Mouse (Mus musculus): ENCODE data around the gene Zbtb21. TPM values are rescaled to one million over a fixed set of nuclear protein-coding genes. Genes with fewer than 3 reads are reported as not detected.
"Not testable (repeated sequence)": the region's sequence is repeated elsewhere in the genome, so short reads cannot be mapped to it uniquely, and the experiment has no call there.

Zbtb21 gene
- polyA plus RNA-seq, 1 experiment = 13.8 TPM

GRCm38 (mm10) chr16:97950061-97950460 lies 12.4 kb downstream of the Zbtb21 start:
- H3K4me3 ChIP-seq (ENCODE audit: insufficient read depth, low read length) = no peak overlapping the region
- peaks cover 16% of the 10 kb centered on the region for H3K4me1 ChIP-seq (ENCODE audit: control insufficient read depth, insufficient read depth, low read length)
- TF ChIP-seq POLR2A (IDR thresholded peaks at IDR 0.05; ENCODE audit: borderline replicate concordance, low read depth, low read length) (no peak), CTCF (IDR thresholded peaks at IDR 0.05; ENCODE audit: low read depth, low read length) (no peak)
- no peak overlapping the region for H3K27ac ChIP-seq (ENCODE audit: insufficient read depth, low read depth, low read length)

- Histone ChIP-seq H3K4me1 (ENCODE audit: control insufficient read depth, insufficient read depth, low read length) (peaks cover 8% of the 10 kb centered on the region; the same call in 1 of the 2 replicates), H3K27ac (ENCODE audit: insufficient read depth, low read depth, low read length) (no peak overlapping the region), H3K4me3 (ENCODE audit: insufficient read depth, low read length) (no peak overlapping the region)
- no peak for TF ChIP-seq POLR2A (IDR thresholded peaks at IDR 0.05; ENCODE audit: borderline replicate concordance, low read depth, low read length)
- no peak for TF ChIP-seq CTCF (IDR thresholded peaks at IDR 0.05; ENCODE audit: low read depth, low read length)
Observed at GRCm38 (mm10) chr16:97948836-97949235, 13.6 kb downstream of the Zbtb21 start.

- not testable (repeated sequence) for H3K4me3 ChIP-seq (ENCODE audit: insufficient read depth, low read length); H3K27ac ChIP-seq (ENCODE audit: insufficient read depth, low read depth, low read length); H3K4me1 ChIP-seq (ENCODE audit: control insufficient read depth, insufficient read depth, low read length)
Observed at GRCm38 (mm10) chr16:97946993-97947392, 15.4 kb downstream of the Zbtb21 start.

- Histone ChIP-seq H3K4me3 (ENCODE audit: insufficient read depth, low read length) (no peak overlapping the region), H3K27ac (ENCODE audit: insufficient read depth, low read depth, low read length) (no peak overlapping the region), H3K4me1 (ENCODE audit: control insufficient read depth, insufficient read depth, low read length) (0 out of 2 replicates have a peak, but pooled peaks cover 2% of the 10 kb centered on the region)
- TF ChIP-seq CTCF (IDR thresholded peaks at IDR 0.05; ENCODE audit: low read depth, low read length) = no peak
- no peak for TF ChIP-seq POLR2A (IDR thresholded peaks at IDR 0.05; ENCODE audit: borderline replicate concordance, low read depth, low read length)
Observed at GRCm38 (mm10) chr16:97941844-97942243, 20.6 kb downstream of the Zbtb21 start.

GRCm38 (mm10) chr16:97940471-97940973 lies 21.9 kb downstream of the Zbtb21 start:
- TF ChIP-seq POLR2A (IDR thresholded peaks at IDR 0.05; ENCODE audit: borderline replicate concordance, low read depth, low read length) (no peak), CTCF (IDR thresholded peaks at IDR 0.05; ENCODE audit: low read depth, low read length) (no peak)
- no peak overlapping the region for H3K27ac ChIP-seq (ENCODE audit: insufficient read depth, low read depth, low read length)
- H3K4me1 ChIP-seq (ENCODE audit: control insufficient read depth, insufficient read depth, low read length) = no peaks in the 10 kb centered on the region
- H3K4me3 ChIP-seq (ENCODE audit: insufficient read depth, low read length) = no peak overlapping the region

- Histone ChIP-seq H3K4me3 (ENCODE audit: insufficient read depth, low read length) (no peak overlapping the region), H3K4me1 (ENCODE audit: control insufficient read depth, insufficient read depth, low read length) (peaks cover 5% of the 10 kb centered on the region; the same call in 1 of the 2 replicates)
- no peak for TF ChIP-seq CTCF (IDR thresholded peaks at IDR 0.05; ENCODE audit: low read depth, low read length)
- TF ChIP-seq POLR2A (IDR thresholded peaks at IDR 0.05; ENCODE audit: borderline replicate concordance, low read depth, low read length) = no peak
Observed at GRCm38 (mm10) chr16:97935815-97936214, 26.6 kb downstream of the Zbtb21 start.

GRCm38 (mm10) chr16:97930231-97930630 lies 32.2 kb downstream of the Zbtb21 start:
- Histone ChIP-seq H3K27ac (ENCODE audit: insufficient read depth, low read depth, low read length) (no peak overlapping the region), H3K4me1 (ENCODE audit: control insufficient read depth, insufficient read depth, low read length) (peaks cover 7% of the 10 kb centered on the region; the same call in 1 of the 2 replicates), H3K4me3 (ENCODE audit: insufficient read depth, low read length) (no peak overlapping the region)
- TF ChIP-seq POLR2A (IDR thresholded peaks at IDR 0.05; ENCODE audit: borderline replicate concordance, low read depth, low read length) (no peak), CTCF (IDR thresholded peaks at IDR 0.05; ENCODE audit: low read depth, low read length) (no peak)

More at GRCm38 (mm10) chr16:97935815-97936214, 26.6 kb downstream of the Zbtb21 start:
- H3K27ac ChIP-seq (ENCODE audit: insufficient read depth, low read depth, low read length) = no peak overlapping the region

GRCm38 (mm10) chr16:97929520-97929919 lies 32.9 kb downstream of the Zbtb21 start:
- no peak for TF ChIP-seq CTCF (IDR thresholded peaks at IDR 0.05; ENCODE audit: low read depth, low read length)
- TF ChIP-seq POLR2A (IDR thresholded peaks at IDR 0.05; ENCODE audit: borderline replicate concordance, low read depth, low read length) = no peak

GRCm38 (mm10) chr16:97927331-97927938 lies 35.0 kb downstream of the Zbtb21 start:
- Histone ChIP-seq H3K4me1 (ENCODE audit: control insufficient read depth, insufficient read depth, low read length) (0 out of 2 replicates have a peak, but pooled peaks cover 2% of the 10 kb centered on the region), H3K27ac (ENCODE audit: insufficient read depth, low read depth, low read length) (no peak overlapping the region), H3K4me3 (ENCODE audit: insufficient read depth, low read length) (no peak overlapping the region)
- no peak for TF ChIP-seq POLR2A (IDR thresholded peaks at IDR 0.05; ENCODE audit: borderline replicate concordance, low read depth, low read length)
- TF ChIP-seq CTCF (IDR thresholded peaks at IDR 0.05; ENCODE audit: low read depth, low read length) = no peak

More at GRCm38 (mm10) chr16:97929520-97929919, 32.9 kb downstream of the Zbtb21 start:
- peaks cover 7% of the 10 kb centered on the region; the same call in 1 of the 2 replicates for H3K4me1 ChIP-seq (ENCODE audit: control insufficient read depth, insufficient read depth, low read length)
- H3K27ac ChIP-seq (ENCODE audit: insufficient read depth, low read depth, low read length) = no peak overlapping the region
- no peak overlapping the region for H3K4me3 ChIP-seq (ENCODE audit: insufficient read depth, low read length)

GRCm38 (mm10) chr16:97926381-97926780 lies 36.0 kb downstream of the Zbtb21 start:
- TF ChIP-seq POLR2A (IDR thresholded peaks at IDR 0.05; ENCODE audit: borderline replicate concordance, low read depth, low read length) = no peak
- TF ChIP-seq CTCF (IDR thresholded peaks at IDR 0.05; ENCODE audit: low read depth, low read length) = no peak
- 0 out of 2 replicates have a peak, but pooled peaks cover 2% of the 10 kb centered on the region for H3K4me1 ChIP-seq (ENCODE audit: control insufficient read depth, insufficient read depth, low read length)
- H3K27ac ChIP-seq (ENCODE audit: insufficient read depth, low read depth, low read length) = no peak overlapping the region
- H3K4me3 ChIP-seq (ENCODE audit: insufficient read depth, low read length) = no peak overlapping the region

All from bone marrow macrophage, adult 2 months (primary cell).